Mouse (Mus musculus) liver, embryonic 14.5 days (tissue): ENCODE results near the gene Mtg1. TPM values are rescaled to one million over a fixed set of nuclear protein-coding genes. Genes with fewer than 3 reads are reported as not detected.

Source experiments
- ATAC-seq: fragments of 200-750 bp; cut with Nextera tagmentation; 2 replicates; pipeline ENCODE4 v1.8.0; 2017; ENCODE audit warnings: moderate number of reproducible peaks, mild to moderate bottlenecking, moderate library complexity; ENCODE audit not compliant: insufficient read depth
- DNase-seq, 3 experiments: peaks; one replicate each; pipeline ENCODE4 v3.0.0-alpha.2; 2012 to 2013; ENCODE audit warnings: low read depth in 3 of 3, low spot score in 3 of 3
- H3K27ac ChIP-seq: fragments of 300-500 bp; sonication (generic); 2 replicates; pipeline ENCODE4 v1.5.1; 2014; ENCODE audit warnings: moderate library complexity, mild to moderate bottlenecking, control low read depth, inconsistent platforms
- H3K27me3 ChIP-seq: fragments of 300-500 bp; sonication (generic); 2 replicates; pipeline ENCODE4 v1.6.1; 2014; ENCODE audit warnings: mild to moderate bottlenecking, low read length, moderate library complexity; ENCODE audit not compliant: control insufficient read depth, insufficient read depth
- H3K36me3 ChIP-seq: fragments of 300-500 bp; sonication (generic); replicated peaks from 2 replicates; pipeline ENCODE4 v1.6.1; 2014; ENCODE audit warnings: low read depth; ENCODE audit not compliant: control insufficient read depth, insufficient read depth
- H3K4me1 ChIP-seq, 2 experiments: fragments of 200-500 bp in 1 of 2; fragments of 300-500 bp in 1 of 2; sonication (generic) in 1 of 2; replicated peaks; 2 replicates each; pipeline ENCODE4 v1.6.1; 2012 to 2014; ENCODE audit warnings: antibody characterized with exemption in 1 of 2, inconsistent platforms in 1 of 2, low read length in 1 of 2; ENCODE audit not compliant: control insufficient read depth in 2 of 2, insufficient read depth in 2 of 2
- H3K4me2 ChIP-seq: fragments of 300-500 bp; sonication (generic); 2 replicates; pipeline ENCODE4 v1.6.1; 2014; ENCODE audit warnings: low read depth, mild to moderate bottlenecking, control low read depth, moderate library complexity
- H3K4me3 ChIP-seq, 2 experiments: fragments of 200-500 bp in 1 of 2; fragments of 300-500 bp in 1 of 2; sonication (generic) in 1 of 2; 2 replicates each; pipeline ENCODE4 v1.5.1; 2012 to 2014; ENCODE audit warnings: low read depth in 2 of 2, low read length in 2 of 2, mild to moderate bottlenecking in 2 of 2, control low read depth in 1 of 2, inconsistent platforms in 1 of 2, moderate library complexity in 1 of 2; ENCODE audit not compliant: insufficient read depth in 1 of 2
- H3K9ac ChIP-seq: fragments of 300-500 bp; sonication (generic); replicated peaks from 2 replicates; pipeline ENCODE4 v1.6.1; 2014; ENCODE audit warnings: mild to moderate bottlenecking, control low read depth, moderate library complexity
- H3K9me3 ChIP-seq: fragments of 300-500 bp; sonication (generic); 2 replicates; pipeline ENCODE4 v1.6.1; 2016; ENCODE audit warnings: low read length, mixed read lengths; ENCODE audit not compliant: control insufficient read depth
- CTCF ChIP-seq: IDR thresholded peaks from 2 replicates; pipeline ENCODE4 v1.5.1; 2016; ENCODE audit warnings: antibody characterized with exemption, low read depth, control low read depth
- EP300 ChIP-seq: IDR thresholded peaks from 2 replicates; pipeline ENCODE4 v1.6.1; 2016; ENCODE audit warnings: antibody characterized with exemption, low read depth
- WGBS: fragments of 180-500 bp; shearing (Covaris S2); extraction: QIAGEN DNeasy Blood & Tissue Kit; methylation state at CpG from one replicate; pipeline ENCODE4 v1.1.7; 2014; ENCODE audit not compliant: insufficient replicate concordance; 5-methylcytosine and 5-hydroxymethylcytosine counted together
- polyA plus RNA-seq, 2 experiments: library from polyadenylated mRNA; depleted of rRNA in 1 of 2; stranded (reverse) in 1 of 2; unstranded in 1 of 2; fragments of >200 nt; fragmentation: Nextera tagmentation in 1 of 2; extraction: Ambion mirVana in 1 of 2; gene quantifications; 2 replicates each; pipeline versions ENCODE4 v1.2.1 to v1.2.3; 2012 to 2014

Mtg1 gene
- polyA plus RNA-seq, 2 experiments, result 14.6 to 17.3 TPM

DNA sequence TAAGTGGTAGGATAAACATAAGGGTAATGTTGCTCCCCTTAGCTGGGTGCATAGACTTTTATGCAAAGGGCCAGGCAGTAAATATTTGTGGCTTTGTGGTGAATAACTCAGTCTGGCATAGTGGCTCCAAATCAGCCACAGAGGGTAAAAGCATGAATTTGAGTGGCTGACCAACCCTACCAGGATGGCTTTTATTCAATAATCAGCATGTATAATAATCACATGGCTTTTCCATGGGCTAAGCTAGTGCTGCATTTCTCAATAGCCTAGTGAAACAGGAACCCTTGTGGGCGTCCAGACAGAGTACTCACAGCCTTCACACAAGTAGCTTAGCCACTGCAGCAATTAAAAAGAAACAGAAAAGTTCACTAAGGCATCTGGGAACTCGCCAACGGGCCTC, 25.4 kb upstream of the Mtg1 start:
- DNase-seq (no peak), ATAC-seq (no peak)
- Histone ChIP-seq H3K9me3 (no peaks in the 10 kb centered on the region), H3K4me1 (peaks cover 4 to 9% of the 10 kb centered on the region in 2 experiments), H3K9ac (no peak overlapping the region), H3K27ac (no peak overlapping the region), H3K4me2 (no peak overlapping the region), H3K36me3 (peaks cover 5% of the 10 kb centered on the region; the same call in 1 of the 2 replicates), H3K27me3 (no peaks in the 10 kb centered on the region), H3K4me3 (no peak overlapping the region)
- TF ChIP-seq EP300 (no peak), CTCF (no peak)
- WGBS, result 55% methylated on average over 3 of the region's 3 CpGs

- DNase-seq (peak; percentile 51 to 58 (median 58)), ATAC-seq (peak; percentile 63)
- TF ChIP-seq CTCF (0 out of 2 replicates have a peak, but pooled peaks have one; percentile 10), EP300 (no peak; the same call in 1 of the 2 replicates)
- H3K27me3 ChIP-seq, result no peaks in the 10 kb centered on the region
- peak within 1 kb of the TSS; percentile 67 for H3K27ac ChIP-seq
- H3K9me3 ChIP-seq, result no peaks in the 10 kb centered on the region
- peak within 1 kb of the TSS; percentile 75 for H3K9ac ChIP-seq
- no peaks in the 10 kb centered on the region for H3K36me3 ChIP-seq
- peaks cover 7 to 13% of the 10 kb centered on the region in 2 experiments for H3K4me1 ChIP-seq
- whole genome bisulfite sequencing, result 1% methylated on average over 23 of the region's 23 CpGs
- H3K4me2 ChIP-seq, result peak within 1 kb of the TSS; percentile 90
- peak within 1 kb of the TSS; percentile 80 to 81 for H3K4me3 ChIP-seq
Measured at GRCm38 (mm10) chr7:140115583-140116328, 21.6 kb upstream of the Mtg1 start, which contains the start of gene Paox. Paox (plus strand) TSS chr7:140115799.

- ATAC-seq (peak; percentile 97), DNase-seq (peak; percentile 82 to 85 (median 84))
- Histone ChIP-seq H3K4me2 (peak within 1 kb of the TSS; percentile 90), H3K9me3 (no peaks in the 10 kb centered on the region), H3K9ac (peak within 1 kb of the TSS; percentile 75), H3K27me3 (no peaks in the 10 kb centered on the region), H3K4me3 (peak within 1 kb of the TSS; percentile 80 to 81), H3K36me3 (no peaks in the 10 kb centered on the region), H3K4me1 (peaks cover 7 to 13% of the 10 kb centered on the region in 2 experiments), H3K27ac (peak within 1 kb of the TSS; percentile 67)
- TF ChIP-seq EP300 (no peak), CTCF (no peak)
- WGBS, result 4% methylated on average over 28 of the region's 28 CpGs
Measured at GRCm38 (mm10) chr7:140116329-140117054, 20.9 kb upstream of the Mtg1 start, which contains the start of gene Echs1. Echs1 (minus strand) TSS chr7:140116476.

- 78% methylated on average over 2 of the region's 2 CpGs for whole genome bisulfite sequencing
- H3K9ac ChIP-seq, result no peak overlapping the region
- ATAC-seq (no peak), DNase-seq (no peak)
- H3K9me3 ChIP-seq, result no peaks in the 10 kb centered on the region
- H3K4me3 ChIP-seq, result no peak overlapping the region
- no peak overlapping the region for H3K4me2 ChIP-seq
- H3K4me1 ChIP-seq, result peaks cover 12 to 27% of the 10 kb centered on the region in 2 experiments
- H3K36me3 ChIP-seq, result no peaks in the 10 kb centered on the region
- TF ChIP-seq CTCF, result no peak
- no peak for TF ChIP-seq EP300
- H3K27ac ChIP-seq, result no peak overlapping the region
- H3K27me3 ChIP-seq, result no peaks in the 10 kb centered on the region
Measured at GRCm38 (mm10) chr7:140120484-140120883, 16.9 kb upstream of the Mtg1 start.
